Mouse (Mus musculus): Measurements from ENCODE around the gene Kank4.

- TF ChIP-seq CTCF (IDR thresholded peaks at IDR 0.05; ENCODE audit: borderline replicate concordance, insufficient read depth, low read length) = no peak
- no peak for TF ChIP-seq POLR2A (IDR thresholded peaks at IDR 0.05; ENCODE audit: low read depth, low read length)
Measured at GRCm38 (mm10) chr4:98831726-98832125, 14.4 kb upstream of the Kank4 start.
